Mouse (Mus musculus) midbrain, postnatal 0 days (tissue): ENCODE data around the gene Adat1. TPM values are rescaled to one million over a fixed set of nuclear protein-coding genes. Genes with fewer than 3 reads are reported as not detected.
"Not testable (repeated sequence)": the region's sequence is repeated elsewhere in the genome, so short reads cannot be mapped to it uniquely, and the experiment has no call there.

ENCODE experiments used
- ATAC-seq: fragments of 200-750 bp; cut with Nextera tagmentation; 2 replicates; pipeline ENCODE4 v1.8.0; 2017; ENCODE audit warnings: moderate number of reproducible peaks, mild to moderate bottlenecking, moderate TSS enrichment, moderate library complexity; ENCODE audit not compliant: low FRiP score
- DNase-seq: peaks from one replicate; pipeline ENCODE4 v3.0.0-alpha.2; 2015; ENCODE audit warnings: low spot score
- H3K27ac ChIP-seq: fragments of 300-500 bp; sonication (generic); 2 replicates; pipeline ENCODE4 v1.5.1; 2014; ENCODE audit warnings: low read depth, mild to moderate bottlenecking, low read length, mixed read lengths
- H3K27me3 ChIP-seq: fragments of 300-500 bp; sonication (generic); 2 replicates; pipeline ENCODE4 v1.6.1; 2014; ENCODE audit warnings: low read length, control low read depth, mixed read lengths; ENCODE audit not compliant: insufficient read depth
- H3K36me3 ChIP-seq: fragments of 300-500 bp; sonication (generic); 2 replicates; pipeline ENCODE4 v1.6.1; 2014; ENCODE audit warnings: low read length, control low read depth, mixed read lengths; ENCODE audit not compliant: insufficient read depth
- H3K4me1 ChIP-seq: fragments of 300-500 bp; sonication (generic); 2 replicates; pipeline ENCODE4 v1.6.1; 2014; ENCODE audit warnings: mild to moderate bottlenecking, control low read depth, antibody characterized with exemption, low read length, mixed read lengths; ENCODE audit not compliant: insufficient read depth
- H3K4me2 ChIP-seq: fragments of 300-500 bp; sonication (generic); 2 replicates; pipeline ENCODE4 v1.6.1; 2014; ENCODE audit warnings: low read depth, mild to moderate bottlenecking, low read length, mixed read lengths; ENCODE audit not compliant: poor library complexity, severe bottlenecking
- H3K4me3 ChIP-seq: fragments of 300-500 bp; sonication (generic); 2 replicates; pipeline ENCODE4 v1.5.1; 2014; ENCODE audit warnings: low read depth, mild to moderate bottlenecking, low read length, moderate library complexity
- H3K9ac ChIP-seq: fragments of 300-500 bp; sonication (generic); replicated peaks from 2 replicates; pipeline ENCODE4 v1.6.1; 2014; ENCODE audit warnings: mild to moderate bottlenecking, low read length, moderate library complexity, mixed read lengths; ENCODE audit not compliant: poor library complexity, severe bottlenecking
- H3K9me3 ChIP-seq: fragments of 300-500 bp; sonication (generic); 2 replicates; pipeline ENCODE4 v1.6.1; 2016; ENCODE audit warnings: low read length, control low read depth
- CTCF ChIP-seq: IDR thresholded peaks from 2 replicates; pipeline ENCODE4 v1.5.1; 2016; ENCODE audit warnings: antibody characterized with exemption, mild to moderate bottlenecking
- WGBS: fragments of 180-500 bp; shearing (Covaris S2); extraction: QIAGEN DNeasy Blood & Tissue Kit; methylation state at CpG from one replicate; pipeline ENCODE4 v1.1.7; 2014; 5-methylcytosine and 5-hydroxymethylcytosine counted together
- polyA plus RNA-seq: library from polyadenylated mRNA; unstranded; fragments of >200 nt; fragmentation: Nextera tagmentation; extraction: Ambion mirVana; gene quantifications from 2 replicates; pipeline ENCODE4 v1.2.1, GENCODE M21; 2015
- total RNA-seq: library from RNA; depleted of rRNA; stranded (reverse); fragments of >200 nt; gene quantifications from 2 replicates; pipeline ENCODE4 v1.2.3, GENCODE M21; 2014

The Adat1 gene
- total and polyA plus RNA-seq, 2 experiments from 2014 or later, result 4.7 to 5.2 TPM

DNA sequence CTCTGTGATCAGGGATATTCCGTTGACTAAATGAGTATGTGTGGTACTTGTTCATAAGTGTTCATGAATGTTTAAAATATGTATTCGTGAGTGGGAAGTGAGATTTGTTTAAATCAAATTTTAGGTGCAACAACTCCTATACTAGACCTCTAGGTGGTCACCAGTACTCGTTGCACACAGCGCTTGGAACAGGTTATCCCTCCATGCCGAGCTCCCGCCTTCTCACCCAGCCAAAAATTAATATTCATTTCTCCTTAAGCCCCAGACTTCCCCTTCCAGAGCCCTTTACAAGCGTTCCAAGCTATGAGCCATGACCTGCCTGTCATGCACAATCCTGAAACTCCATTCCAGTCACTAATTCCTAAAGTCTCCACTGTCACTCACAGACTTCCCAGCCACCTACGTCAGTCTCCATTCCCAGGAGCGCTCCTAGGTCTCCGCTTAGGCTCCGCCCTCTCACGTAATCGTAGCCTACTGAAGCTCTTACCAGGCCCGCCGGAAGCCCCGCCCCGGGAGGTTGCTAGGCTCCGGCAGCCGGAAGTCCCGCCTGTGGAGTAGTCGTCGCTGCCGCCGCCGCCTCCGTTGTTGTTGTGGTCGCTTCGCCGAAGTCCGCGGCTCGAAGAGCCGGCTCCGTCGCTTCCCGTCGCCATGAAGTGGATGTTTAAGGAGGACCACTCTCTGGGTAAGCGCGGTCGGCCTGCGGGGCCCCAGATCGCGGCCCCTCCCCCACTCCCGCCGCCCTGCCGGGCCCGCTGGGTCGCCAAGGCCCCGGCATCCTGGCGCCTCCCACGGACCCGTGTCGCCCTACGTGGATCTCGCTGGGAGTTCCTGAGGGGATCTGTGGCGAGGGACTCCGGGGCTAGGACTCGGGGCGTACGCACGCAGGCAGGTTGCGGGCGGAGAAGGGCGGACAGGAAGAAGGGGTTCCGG, 51.7 kb downstream of the Adat1 start, which contains the start of gene Gabarapl2:
Gabarapl2 (plus strand) TSS at position 533 of the 930 bp plus-strand sequence.
- WGBS, result under 1% methylated on average over 65 of the region's 65 CpGs
- Histone ChIP-seq H3K4me2 (peak within 1 kb of the TSS; percentile 97), H3K4me3 (peak within 1 kb of the TSS; percentile 91), H3K36me3 (peaks cover 14% of the 10 kb centered on the region), H3K9me3 (no peaks in the 10 kb centered on the region), H3K9ac (peak within 1 kb of the TSS; percentile 94), H3K27me3 (no peaks in the 10 kb centered on the region), H3K27ac (peak within 1 kb of the TSS; percentile 70), H3K4me1 (peaks cover 7% of the 10 kb centered on the region)
- peak; percentile 99 for DNase-seq
- peak; percentile 97 for ATAC-seq
- peak; percentile 34; the same call in 1 of the 2 replicates for TF ChIP-seq CTCF

- Histone ChIP-seq H3K4me3 (peak overlapping the region; percentile 91), H3K27me3 (no peaks in the 10 kb centered on the region), H3K9ac (peak overlapping the region; percentile 5; the same call in 1 of the 2 replicates), H3K27ac (no peak overlapping the region), H3K4me1 (peaks cover 7% of the 10 kb centered on the region), H3K4me2 (peak overlapping the region; percentile 97), H3K36me3 (peaks cover 9% of the 10 kb centered on the region), H3K9me3 (no peaks in the 10 kb centered on the region)
- TF ChIP-seq CTCF, result no peak
- ATAC-seq (peak; percentile 51; the same call in 1 of the 2 replicates), DNase-seq (peak; percentile 8)
- 7% methylated on average over 10 of the region's 10 CpGs for WGBS
Measured at GRCm38 (mm10) chr8:111939516-111940142, 52.5 kb downstream of the Adat1 start.

GRCm38 (mm10) chr8:111938076-111938985, 53.8 kb downstream of the Adat1 start:
- not testable (repeated sequence) for H3K4me3 ChIP-seq, DNase-seq, H3K27me3 ChIP-seq, H3K4me2 ChIP-seq, H3K9me3 ChIP-seq, H3K9ac ChIP-seq, H3K27ac ChIP-seq, H3K36me3 ChIP-seq, ATAC-seq, H3K4me1 ChIP-seq
- 85% methylated on average over 8 of the region's 9 CpGs for WGBS

DNA sequence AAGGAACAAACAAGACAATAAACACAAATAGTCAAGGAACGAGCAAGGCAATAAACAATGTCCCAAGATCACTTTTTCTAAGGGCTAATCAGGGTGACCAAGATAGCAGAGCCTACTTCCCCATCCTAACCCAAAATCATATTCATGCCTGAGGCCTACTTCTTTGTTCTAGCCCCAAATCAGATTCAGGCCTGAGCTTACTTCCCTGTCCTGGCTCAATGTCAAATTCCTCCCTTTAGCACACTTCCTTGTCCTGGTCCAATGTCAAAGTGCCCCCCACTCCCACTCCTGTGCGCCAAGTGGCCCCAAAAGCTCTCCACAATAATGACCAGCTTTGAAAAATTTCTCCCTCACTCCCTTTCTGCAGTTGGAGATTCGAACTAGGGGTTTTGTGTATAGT, 54.9 kb downstream of the Adat1 start:
- Histone ChIP-seq H3K9me3 (no peaks in the 10 kb centered on the region), H3K4me2 (no peak overlapping the region), H3K36me3 (0 out of 2 replicates have a peak, but pooled peaks cover 2% of the 10 kb centered on the region), H3K4me1 (peaks cover 10% of the 10 kb centered on the region), H3K9ac (no peak overlapping the region), H3K27ac (no peak overlapping the region), H3K4me3 (no peak overlapping the region), H3K27me3 (no peaks in the 10 kb centered on the region)
- ATAC-seq, result no peak
- DNase-seq, result no peak
- WGBS, result 74% methylated on average over 3 of the region's 3 CpGs
- TF ChIP-seq CTCF, result no peak

- WGBS, result 88% methylated on average over 2 of the region's 2 CpGs
Measured at GRCm38 (mm10) chr8:111934201-111934600, 57.9 kb downstream of the Adat1 start.

More at GRCm38 (mm10) chr8:111934201-111934600, 57.9 kb downstream of the Adat1 start:
- TF ChIP-seq CTCF, result no peak
- DNase-seq, result no peak
- Histone ChIP-seq H3K36me3 (no peaks in the 10 kb centered on the region), H3K4me3 (peak overlapping the region; percentile 78; the same call in 1 of the 2 replicates), H3K4me1 (0 out of 2 replicates have a peak, but pooled peaks cover 3% of the 10 kb centered on the region), H3K27ac (0 out of 2 replicates have a peak overlapping the region, but pooled peaks have one; percentile 0), H3K9ac (no peak overlapping the region), H3K27me3 (no peaks in the 10 kb centered on the region), H3K4me2 (0 out of 2 replicates have a peak overlapping the region, but pooled peaks have one; percentile 93), H3K9me3 (no peaks in the 10 kb centered on the region)
- ATAC-seq, result no peak
